Mouse (Mus musculus) intestine, postnatal 0 days (tissue): ENCODE measurements around the gene Mvp. TPM values are rescaled to one million over a fixed set of nuclear protein-coding genes. Genes with fewer than 3 reads are reported as not detected.

Source experiments
- ATAC-seq: fragments of 200-750 bp; cut with Nextera tagmentation; 2 replicates; pipeline ENCODE4 v1.8.0; 2017; ENCODE audit warnings: mild to moderate bottlenecking, moderate TSS enrichment, moderate library complexity
- H3K27ac ChIP-seq: fragments of 300-500 bp; sonication (generic); 2 replicates; pipeline ENCODE4 v1.5.1; 2014; ENCODE audit warnings: mild to moderate bottlenecking, low read depth, low read length, moderate library complexity
- H3K27me3 ChIP-seq: fragments of 300-500 bp; sonication (generic); replicated peaks from 2 replicates; pipeline ENCODE4 v1.6.1; 2014; ENCODE audit warnings: low read length, mixed read lengths; ENCODE audit not compliant: control insufficient read depth, insufficient read depth
- H3K36me3 ChIP-seq: fragments of 300-500 bp; sonication (generic); 2 replicates; pipeline ENCODE4 v1.6.1; 2014; ENCODE audit warnings: mild to moderate bottlenecking, moderate library complexity; ENCODE audit not compliant: control insufficient read depth, insufficient read depth
- H3K4me1 ChIP-seq: fragments of 300-500 bp; sonication (generic); replicated peaks from 2 replicates; pipeline ENCODE4 v1.6.1; 2014; ENCODE audit warnings: antibody characterized with exemption, low read length, mixed read lengths; ENCODE audit not compliant: control insufficient read depth, insufficient read depth
- H3K4me2 ChIP-seq: fragments of 300-500 bp; sonication (generic); replicated peaks from 2 replicates; pipeline ENCODE4 v1.6.1; 2014; ENCODE audit warnings: low read depth, mild to moderate bottlenecking, moderate library complexity
- H3K4me3 ChIP-seq: fragments of 300-500 bp; sonication (generic); 2 replicates; pipeline ENCODE4 v1.5.1; 2014; ENCODE audit warnings: low read depth, low read length
- H3K9ac ChIP-seq: fragments of 300-500 bp; sonication (generic); 2 replicates; pipeline ENCODE4 v1.6.1; 2014; ENCODE audit warnings: mild to moderate bottlenecking, low read depth, low read length
- H3K9me3 ChIP-seq: fragments of 300-500 bp; sonication (generic); 2 replicates; pipeline ENCODE4 v1.6.1; 2016; ENCODE audit warnings: mixed run types; ENCODE audit not compliant: control insufficient read depth
- CTCF ChIP-seq: sonication (generic); IDR thresholded peaks from 2 replicates; pipeline ENCODE4 v1.5.1; 2016; ENCODE audit warnings: low read depth, mild to moderate bottlenecking, control low read depth, antibody characterized with exemption, moderate library complexity
- WGBS: fragments of 180-500 bp; shearing (Covaris S2); extraction: QIAGEN DNeasy Blood & Tissue Kit; methylation state at CpG from one replicate; pipeline ENCODE4 v1.1.7; 2014; 5-methylcytosine and 5-hydroxymethylcytosine counted together
- polyA plus RNA-seq: library from polyadenylated mRNA; unstranded; fragments of >200 nt; fragmentation: Nextera tagmentation; extraction: Ambion mirVana; gene quantifications from 2 replicates; pipeline ENCODE4 v1.2.1, GENCODE M21; 2015

The Mvp gene
- polyA plus RNA-seq, 1 experiment from 2014 or later: 79.8 TPM

DNA sequence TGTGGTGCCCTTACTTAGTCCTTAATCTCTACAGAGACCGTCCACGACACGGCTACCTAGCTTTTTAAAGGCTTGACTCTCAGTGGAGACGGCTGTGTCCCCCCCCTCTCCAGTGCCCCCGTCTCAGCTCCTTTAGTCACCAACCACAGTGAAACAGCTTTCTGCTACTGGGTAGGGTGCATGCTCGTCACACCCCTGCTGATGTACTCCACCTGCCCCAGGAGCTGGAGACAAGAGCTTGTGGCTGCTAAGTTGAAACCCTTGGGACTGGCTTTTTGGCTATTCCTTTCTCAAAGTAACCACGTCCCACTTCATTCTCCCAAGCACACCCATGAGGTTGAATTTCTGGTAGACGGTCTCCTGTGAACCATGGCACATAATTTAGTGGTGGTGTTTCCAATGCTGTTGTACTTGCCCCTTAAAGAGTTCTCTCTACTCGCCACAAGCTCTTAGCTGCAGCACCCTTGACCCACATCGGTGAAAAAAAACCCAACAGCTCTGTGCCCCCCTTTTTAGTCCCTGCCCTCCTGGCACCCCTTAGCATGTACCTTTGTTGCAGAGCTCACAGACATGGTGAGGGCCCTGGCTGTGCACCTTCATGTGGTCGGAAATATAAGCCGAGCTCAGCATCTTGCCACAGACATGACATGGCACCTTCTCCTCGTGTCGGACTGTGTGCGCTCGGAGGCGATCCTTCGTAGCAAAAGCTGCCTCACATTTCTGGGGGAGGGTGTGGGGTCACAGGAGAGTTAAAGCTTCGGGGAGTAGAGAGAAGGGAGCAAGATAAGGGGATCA, 9.7 kb upstream of the Mvp start:
- Histone ChIP-seq H3K4me2 (peak overlapping the region; percentile 90), H3K9ac (peak overlapping the region; percentile 78), H3K4me1 (peaks cover 15% of the 10 kb centered on the region; the same call in 1 of the 2 replicates), H3K27ac (peak overlapping the region; percentile 28), H3K27me3 (no peaks in the 10 kb centered on the region), H3K4me3 (peak overlapping the region; percentile 79), H3K36me3 (peaks cover 26% of the 10 kb centered on the region), H3K9me3 (no peaks in the 10 kb centered on the region)
- no peak for TF ChIP-seq CTCF
- ATAC-seq: no peak
- 17% methylated on average over 19 of the region's 19 CpGs for WGBS

DNA sequence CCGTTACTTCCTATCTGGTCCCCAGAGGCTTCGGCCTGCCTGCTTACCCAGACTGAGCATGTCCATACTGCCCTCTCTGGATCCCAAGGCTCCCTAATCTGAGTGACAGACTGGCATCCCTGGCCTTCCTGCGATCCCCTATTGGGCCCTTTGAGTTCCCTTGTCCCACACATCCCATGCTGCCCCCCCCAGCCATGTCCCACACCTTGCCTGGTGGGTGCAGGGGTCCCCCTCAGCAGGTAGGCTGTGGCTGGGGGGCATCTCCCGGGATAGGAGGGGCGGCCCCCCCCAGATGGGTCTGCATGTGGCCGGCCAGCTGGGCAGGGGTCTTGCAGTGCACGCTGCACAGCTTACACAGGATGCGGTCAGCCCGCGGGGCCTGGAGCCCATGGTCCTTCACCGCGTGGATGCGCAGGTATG, 8.9 kb upstream of the Mvp start:
- Histone ChIP-seq H3K4me3 (no peak overlapping the region), H3K27ac (no peak overlapping the region), H3K36me3 (peaks cover 24% of the 10 kb centered on the region), H3K4me1 (peaks cover 15% of the 10 kb centered on the region; the same call in 1 of the 2 replicates), H3K9me3 (no peaks in the 10 kb centered on the region), H3K27me3 (no peaks in the 10 kb centered on the region), H3K9ac (no peak overlapping the region), H3K4me2 (peak overlapping the region; percentile 90)
- WGBS: 70% methylated on average over 12 of the region's 13 CpGs
- no peak for TF ChIP-seq CTCF
- no peak for ATAC-seq

DNA sequence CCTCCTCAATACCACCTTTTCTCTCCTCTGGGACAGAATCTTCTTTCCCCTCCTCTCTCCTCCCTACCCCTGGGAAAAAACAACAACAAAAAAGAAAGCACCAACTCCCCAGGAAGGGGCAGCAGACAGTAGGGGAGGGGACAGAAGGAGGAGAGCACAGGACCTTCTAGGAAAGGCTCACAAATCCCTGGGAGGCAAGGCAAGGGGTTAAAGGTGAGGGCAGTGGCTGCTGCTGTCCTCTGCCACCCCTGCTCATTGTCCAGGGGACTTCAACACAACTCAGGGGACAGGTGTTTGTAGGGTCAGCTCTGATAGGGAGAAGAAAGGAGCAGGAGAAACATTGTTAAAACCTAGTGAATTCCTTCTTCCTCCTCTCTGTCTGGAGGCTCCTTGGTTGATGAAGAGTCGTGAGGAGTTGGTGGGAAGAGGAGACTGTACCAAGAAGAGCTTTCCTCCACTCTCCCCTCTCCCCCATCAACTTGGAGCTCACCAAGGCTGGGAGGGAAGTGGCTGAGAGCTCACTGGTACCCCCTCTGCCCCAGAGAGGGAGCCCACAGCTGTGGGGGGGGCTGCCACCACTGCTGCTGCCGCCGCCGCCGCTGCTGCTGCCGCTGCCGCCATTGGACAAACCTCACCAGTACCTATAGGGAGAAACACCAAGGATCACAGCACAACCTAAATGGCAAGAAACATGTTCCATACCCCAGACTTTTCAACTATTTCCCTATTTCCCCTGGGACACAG, 8.3 kb upstream of the Mvp start:
- no peak overlapping the region for H3K9ac ChIP-seq
- no peaks in the 10 kb centered on the region for H3K9me3 ChIP-seq
- ATAC-seq: no peak
- H3K36me3 ChIP-seq: peaks cover 24% of the 10 kb centered on the region
- H3K27me3 ChIP-seq: no peaks in the 10 kb centered on the region
- H3K4me2 ChIP-seq: no peak overlapping the region
- H3K27ac ChIP-seq: peak overlapping the region; percentile 28; the same call in 1 of the 2 replicates
- WGBS: 83% methylated on average over 7 of the region's 7 CpGs
- H3K4me3 ChIP-seq: no peak overlapping the region
- peaks cover 11% of the 10 kb centered on the region; the same call in 1 of the 2 replicates for H3K4me1 ChIP-seq
- TF ChIP-seq CTCF: no peak

DNA sequence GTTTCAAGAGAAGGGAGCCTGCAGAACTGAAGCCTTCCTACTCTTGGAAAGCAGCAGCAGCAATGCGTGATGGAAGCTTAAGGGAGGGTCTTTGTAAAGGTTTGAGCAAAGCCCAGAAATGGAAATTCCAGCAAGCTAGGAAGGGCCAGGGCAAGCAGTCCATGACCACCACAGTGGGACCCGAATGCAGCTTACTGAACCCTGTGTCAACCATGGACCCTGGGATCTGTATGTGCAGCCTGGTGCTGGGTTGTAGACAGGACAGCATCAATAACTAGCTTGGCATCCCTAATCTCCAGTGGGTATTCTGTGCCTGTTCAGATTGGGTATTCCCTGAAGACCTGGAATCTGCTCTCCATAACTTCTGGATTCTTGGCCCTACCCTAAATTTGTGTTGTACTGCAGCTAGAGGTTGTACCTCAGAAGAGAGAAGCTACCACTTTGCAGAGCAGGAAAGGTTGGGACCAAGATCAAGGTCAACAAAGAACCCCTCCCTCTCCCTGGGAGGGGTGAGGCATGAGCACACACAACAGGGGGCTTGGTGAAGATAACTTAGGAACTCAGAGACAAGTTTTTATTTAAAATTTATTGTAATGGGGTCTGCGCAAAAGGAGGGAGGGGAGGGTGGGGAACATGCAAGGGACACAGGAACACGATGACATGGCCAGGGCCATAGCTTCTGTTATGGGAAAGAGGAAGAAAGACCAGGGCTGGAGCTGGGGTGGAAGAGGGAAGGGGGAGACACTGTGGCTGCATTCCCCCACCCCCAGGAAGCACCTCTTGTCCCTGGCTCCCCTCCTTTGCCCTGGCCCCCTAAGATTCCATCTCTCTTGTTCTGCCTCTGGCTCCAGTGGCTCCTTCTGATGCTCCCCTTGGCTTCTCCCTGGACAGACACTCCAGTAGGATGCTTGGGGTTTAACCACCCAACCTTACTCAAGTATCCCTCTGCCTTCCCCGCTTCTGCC, 7.4 kb upstream of the Mvp start:
- Histone ChIP-seq H3K9me3 (no peaks in the 10 kb centered on the region), H3K27me3 (no peaks in the 10 kb centered on the region), H3K9ac (0 out of 2 replicates have a peak overlapping the region, but pooled peaks have one; percentile 11), H3K27ac (peak overlapping the region; percentile 28; the same call in 1 of the 2 replicates), H3K36me3 (peaks cover 24% of the 10 kb centered on the region), H3K4me1 (peaks cover 11% of the 10 kb centered on the region; the same call in 1 of the 2 replicates), H3K4me2 (peak overlapping the region; percentile 73), H3K4me3 (peak overlapping the region; percentile 41; the same call in 1 of the 2 replicates)
- no peak for TF ChIP-seq CTCF
- WGBS: 40% methylated on average over 5 of the region's 5 CpGs
- no peak for ATAC-seq

DNA sequence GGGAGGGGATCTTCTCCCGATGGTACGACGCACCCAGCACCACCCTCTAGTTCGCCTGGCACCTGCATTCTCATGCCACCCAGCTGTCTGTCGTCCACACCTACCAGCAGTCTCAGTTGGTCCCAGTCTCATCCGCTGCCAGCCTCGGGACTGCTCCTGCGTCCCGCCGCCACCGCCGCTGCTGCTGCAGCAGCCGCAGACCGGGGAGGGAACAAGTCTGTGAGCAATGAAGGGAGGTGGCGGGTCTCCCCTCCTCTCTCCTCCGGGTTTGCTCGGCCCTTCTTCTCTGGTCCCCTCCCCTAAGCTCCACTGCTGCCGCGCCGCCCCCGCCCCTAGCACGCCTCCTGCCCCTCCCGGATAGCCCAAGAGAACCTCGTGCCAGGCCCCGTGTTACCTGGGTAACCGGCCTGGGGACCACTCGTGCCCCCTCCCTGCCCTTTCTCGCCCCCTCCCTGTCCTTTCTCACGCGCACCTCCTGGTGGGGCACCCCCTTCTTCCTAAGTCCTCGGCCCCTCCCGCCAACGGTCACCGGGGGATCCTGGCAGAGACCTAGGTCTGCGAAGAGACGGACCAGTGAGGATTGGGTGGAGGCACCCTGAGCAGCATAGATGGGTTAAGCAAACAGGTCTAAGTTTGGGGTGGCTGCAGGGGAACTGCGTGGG, 6.6 kb upstream of the Mvp start, which contains the start of the genes Gm42742 and Prrt2:
TSS of gene Gm42742 (minus strand) at position 197 of the 662 bp plus-strand sequence.
TSS of gene Prrt2 (minus strand) at position 311 of the 662 bp plus-strand sequence.
- no peak within 1 kb of the TSS; the same call in 1 of the 2 replicates for H3K27ac ChIP-seq
- peak within 1 kb of the TSS; percentile 41 for H3K4me3 ChIP-seq
- WGBS: 5% methylated on average over 35 of the region's 37 CpGs
- H3K4me2 ChIP-seq: peak within 1 kb of the TSS; percentile 73
- TF ChIP-seq CTCF: no peak
- H3K4me1 ChIP-seq: peaks cover 11% of the 10 kb centered on the region; the same call in 1 of the 2 replicates
- no peaks in the 10 kb centered on the region for H3K9me3 ChIP-seq
- H3K36me3 ChIP-seq: peaks cover 24% of the 10 kb centered on the region
- ATAC-seq: no peak
- H3K9ac ChIP-seq: 0 out of 2 replicates have a peak within 1 kb of the TSS, but pooled peaks have one; percentile 11
- H3K27me3 ChIP-seq: no peaks in the 10 kb centered on the region
